Mouse (Mus musculus): ENCODE measurements around the gene Ier5. TPM values are rescaled to one million over a fixed set of nuclear protein-coding genes. Genes with fewer than 3 reads are reported as not detected.

The Ier5 gene
- polyA plus RNA-seq, 1 experiment from 2014 or later, result 17.3 TPM

DNA sequence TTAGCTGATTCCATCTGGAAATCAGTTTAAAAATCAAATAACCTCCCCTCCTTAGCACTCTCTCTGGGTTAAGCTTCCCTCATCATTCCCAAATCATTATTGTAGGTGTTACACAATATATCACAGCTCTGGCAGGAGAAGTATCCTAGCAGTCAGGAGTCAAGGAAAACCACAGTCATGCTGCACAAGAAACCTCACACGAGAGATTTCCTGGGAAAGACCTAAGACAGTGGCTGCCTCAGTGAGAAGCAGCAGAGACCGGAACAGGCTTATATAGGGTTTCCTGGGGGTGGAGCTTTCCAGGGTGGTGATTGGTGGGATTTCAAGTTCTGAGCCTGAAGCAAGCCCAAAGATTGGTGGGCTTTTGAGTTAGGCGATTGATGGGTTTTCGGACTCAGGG, 11.4 kb downstream of the Ier5 start:
- Histone ChIP-seq H3K36me3 (ENCODE audit: control insufficient read depth, insufficient read depth, low read length) (no peaks in the 10 kb centered on the region), H3K4me3 (ENCODE audit: low read depth, low read length) (no peak overlapping the region), H3K4me1 (ENCODE audit: control insufficient read depth, insufficient read depth, low read length) (peaks cover 25% of the 10 kb centered on the region), H3K27ac (ENCODE audit: low read depth, low read length) (no peak overlapping the region), H3K9ac (ENCODE audit: low read length) (no peak overlapping the region), H3K4me2 (ENCODE audit: low read depth) (no peak overlapping the region), H3K27me3 (ENCODE audit: control insufficient read depth, insufficient read depth, low read length) (no peaks in the 10 kb centered on the region), H3K9me3 (ENCODE audit: control insufficient read depth, low read length) (no peaks in the 10 kb centered on the region)
- DNase-seq (ENCODE audit: low spot score) (no peak), ATAC-seq (ENCODE audit: insufficient read depth, low FRiP score, low TSS enrichment) (no peak)
- 96% methylated on average over 4 of the region's 4 CpGs for WGBS

DNA sequence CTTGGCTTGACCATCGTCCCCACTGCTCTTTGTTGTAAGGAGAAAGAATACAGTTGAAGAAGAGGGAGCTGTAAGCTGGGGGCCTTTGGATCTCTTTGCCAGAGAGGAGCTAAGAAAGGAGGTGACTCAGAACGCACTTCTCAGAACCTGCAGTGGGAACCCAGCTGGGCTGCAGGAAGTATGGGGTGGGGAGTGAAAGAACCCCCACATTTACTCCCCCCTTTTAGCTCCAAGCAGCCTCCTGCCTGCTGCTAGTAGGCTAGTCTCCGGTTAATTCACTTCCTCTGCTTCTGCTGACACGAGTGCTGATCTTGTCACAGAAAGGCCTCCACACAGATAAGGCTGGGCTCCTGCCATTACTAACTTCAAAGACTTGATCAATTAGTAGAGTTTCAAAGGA, 12.5 kb downstream of the Ier5 start:
- no peak overlapping the region for H3K9ac ChIP-seq (ENCODE audit: low read length)
- no peak overlapping the region for H3K27ac ChIP-seq (ENCODE audit: low read depth, low read length)
- H3K36me3 ChIP-seq (ENCODE audit: control insufficient read depth, insufficient read depth, low read length), result no peaks in the 10 kb centered on the region
- no peaks in the 10 kb centered on the region for H3K27me3 ChIP-seq (ENCODE audit: control insufficient read depth, insufficient read depth, low read length)
- DNase-seq (ENCODE audit: low spot score) (no peak), ATAC-seq (ENCODE audit: insufficient read depth, low FRiP score, low TSS enrichment) (no peak)
- peaks cover 24% of the 10 kb centered on the region for H3K4me1 ChIP-seq (ENCODE audit: control insufficient read depth, insufficient read depth, low read length)
- no peak overlapping the region for H3K4me3 ChIP-seq (ENCODE audit: low read depth, low read length)
- H3K4me2 ChIP-seq (ENCODE audit: low read depth), result no peak overlapping the region
- 17% methylated on average over 4 of the region's 4 CpGs for WGBS
- H3K9me3 ChIP-seq (ENCODE audit: control insufficient read depth, low read length), result no peaks in the 10 kb centered on the region

GRCm38 (mm10) chr1:155086416-155086815, 13.0 kb downstream of the Ier5 start:
- Histone ChIP-seq H3K9ac (ENCODE audit: low read length) (no peak overlapping the region), H3K4me2 (ENCODE audit: low read depth) (no peak overlapping the region), H3K27ac (ENCODE audit: low read depth, low read length) (no peak overlapping the region), H3K36me3 (ENCODE audit: control insufficient read depth, insufficient read depth, low read length) (no peaks in the 10 kb centered on the region), H3K27me3 (ENCODE audit: control insufficient read depth, insufficient read depth, low read length) (no peaks in the 10 kb centered on the region), H3K4me1 (ENCODE audit: control insufficient read depth, insufficient read depth, low read length) (peaks cover 27% of the 10 kb centered on the region), H3K4me3 (ENCODE audit: low read depth, low read length) (no peak overlapping the region), H3K9me3 (ENCODE audit: control insufficient read depth, low read length) (no peaks in the 10 kb centered on the region)
- ATAC-seq (ENCODE audit: insufficient read depth, low FRiP score, low TSS enrichment) (no peak), DNase-seq (ENCODE audit: low spot score) (peak; percentile 36)
- WGBS, result 11% methylated on average over 7 of the region's 7 CpGs

GRCm38 (mm10) chr1:155084839-155085238, 14.6 kb downstream of the Ier5 start:
- no peak overlapping the region for H3K9ac ChIP-seq (ENCODE audit: low read length)
- H3K27me3 ChIP-seq (ENCODE audit: control insufficient read depth, insufficient read depth, low read length), result no peaks in the 10 kb centered on the region
- H3K4me3 ChIP-seq (ENCODE audit: low read depth, low read length), result no peak overlapping the region
- H3K9me3 ChIP-seq (ENCODE audit: control insufficient read depth, low read length), result no peaks in the 10 kb centered on the region
- 41% methylated on average over 8 of the region's 8 CpGs for WGBS
- H3K4me1 ChIP-seq (ENCODE audit: control insufficient read depth, insufficient read depth, low read length), result peaks cover 30% of the 10 kb centered on the region
- no peaks in the 10 kb centered on the region for H3K36me3 ChIP-seq (ENCODE audit: control insufficient read depth, insufficient read depth, low read length)
- ATAC-seq (ENCODE audit: insufficient read depth, low FRiP score, low TSS enrichment) (no peak), DNase-seq (ENCODE audit: low spot score) (no peak)
- H3K27ac ChIP-seq (ENCODE audit: low read depth, low read length), result no peak overlapping the region
- peak overlapping the region; percentile 5; the same call in 1 of the 2 replicates for H3K4me2 ChIP-seq (ENCODE audit: low read depth)

DNA sequence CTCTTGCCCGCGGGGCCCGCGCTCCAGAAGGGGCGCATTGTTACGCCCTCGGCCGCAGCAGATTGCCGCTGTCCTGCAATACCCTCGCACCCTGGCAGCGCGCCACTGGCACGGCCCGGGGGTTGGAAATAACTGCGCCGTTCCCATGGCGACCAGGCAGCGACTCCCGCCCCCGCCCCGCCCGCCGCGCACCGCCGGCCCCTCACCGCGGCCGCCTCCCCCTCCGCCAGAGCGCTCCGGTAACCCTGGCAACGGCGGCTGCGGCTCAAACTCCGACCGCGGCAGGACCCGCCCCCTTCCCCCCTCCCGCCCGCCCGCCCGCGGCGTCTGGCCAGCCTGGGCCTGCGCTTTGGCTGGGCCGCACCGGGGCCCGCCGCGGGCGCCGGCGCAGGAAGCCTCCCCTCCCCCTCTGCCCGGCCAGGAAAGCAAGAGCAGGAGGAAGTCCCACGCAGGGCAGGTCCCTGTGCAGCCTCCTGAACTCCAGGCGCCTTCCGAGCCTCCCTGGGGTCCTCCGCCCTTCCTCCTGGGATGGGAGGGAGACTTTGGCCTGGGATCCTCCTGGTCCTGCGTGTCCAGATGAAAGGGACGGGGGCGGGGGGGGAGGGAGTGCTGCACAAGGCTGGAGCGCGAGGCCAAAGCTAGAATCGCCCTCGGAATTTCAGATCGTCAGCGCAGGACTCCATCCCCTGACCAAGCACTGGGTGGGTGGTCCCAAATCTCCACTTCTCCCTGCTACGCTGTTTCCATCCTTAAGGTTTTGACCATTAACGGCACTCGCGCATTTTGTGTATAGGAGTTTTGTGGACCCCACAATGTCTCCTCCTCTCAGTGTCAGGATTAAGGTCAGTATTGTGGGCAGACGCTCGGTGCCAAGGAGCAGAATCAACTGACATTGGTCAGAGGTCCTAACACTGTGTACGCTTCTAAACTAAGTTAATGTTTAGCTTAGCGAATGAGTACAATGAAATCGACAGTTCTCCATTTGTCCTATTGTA, 15.9 kb downstream of the Ier5 start:
- Histone ChIP-seq H3K36me3 (ENCODE audit: control insufficient read depth, insufficient read depth, low read length) (no peaks in the 10 kb centered on the region), H3K27ac (ENCODE audit: low read depth, low read length) (peak overlapping the region; percentile 99), H3K4me3 (ENCODE audit: low read depth, low read length) (peak overlapping the region; percentile 35), H3K27me3 (ENCODE audit: control insufficient read depth, insufficient read depth, low read length) (no peaks in the 10 kb centered on the region), H3K4me2 (ENCODE audit: low read depth) (peak overlapping the region; percentile 54), H3K9me3 (ENCODE audit: control insufficient read depth, low read length) (no peaks in the 10 kb centered on the region), H3K4me1 (ENCODE audit: control insufficient read depth, insufficient read depth, low read length) (peaks cover 32% of the 10 kb centered on the region), H3K9ac (ENCODE audit: low read length) (peak overlapping the region; percentile 74)
- ATAC-seq (ENCODE audit: insufficient read depth, low FRiP score, low TSS enrichment), result peak; percentile 95
- peak; percentile 94 for DNase-seq (ENCODE audit: low spot score)
- under 1% methylated on average over 38 of the region's 77 CpGs for WGBS

- no peaks in the 10 kb centered on the region for H3K36me3 ChIP-seq (ENCODE audit: control insufficient read depth, insufficient read depth, low read length)
- under 1% methylated on average over 15 of the region's 18 CpGs for WGBS
- ATAC-seq (ENCODE audit: insufficient read depth, low FRiP score, low TSS enrichment) (peak; percentile 81), DNase-seq (ENCODE audit: low spot score) (peak; percentile 86)
- peak overlapping the region; percentile 99 for H3K27ac ChIP-seq (ENCODE audit: low read depth, low read length)
- no peaks in the 10 kb centered on the region for H3K9me3 ChIP-seq (ENCODE audit: control insufficient read depth, low read length)
- peak overlapping the region; percentile 54 for H3K4me2 ChIP-seq (ENCODE audit: low read depth)
- H3K4me3 ChIP-seq (ENCODE audit: low read depth, low read length), result peak overlapping the region; percentile 35
- no peaks in the 10 kb centered on the region for H3K27me3 ChIP-seq (ENCODE audit: control insufficient read depth, insufficient read depth, low read length)
- peaks cover 35% of the 10 kb centered on the region for H3K4me1 ChIP-seq (ENCODE audit: control insufficient read depth, insufficient read depth, low read length)
- peak overlapping the region; percentile 74 for H3K9ac ChIP-seq (ENCODE audit: low read length)
Observed at GRCm38 (mm10) chr1:155082965-155083268, 16.5 kb downstream of the Ier5 start.

- Histone ChIP-seq H3K36me3 (ENCODE audit: control insufficient read depth, insufficient read depth, low read length) (no peaks in the 10 kb centered on the region), H3K9ac (ENCODE audit: low read length) (peak overlapping the region; percentile 74), H3K27me3 (ENCODE audit: control insufficient read depth, insufficient read depth, low read length) (no peaks in the 10 kb centered on the region), H3K4me1 (ENCODE audit: control insufficient read depth, insufficient read depth, low read length) (peaks cover 40% of the 10 kb centered on the region), H3K27ac (ENCODE audit: low read depth, low read length) (peak overlapping the region; percentile 99), H3K4me2 (ENCODE audit: low read depth) (peak overlapping the region; percentile 54), H3K4me3 (ENCODE audit: low read depth, low read length) (no peak overlapping the region), H3K9me3 (ENCODE audit: control insufficient read depth, low read length) (no peaks in the 10 kb centered on the region)
- DNase-seq (ENCODE audit: low spot score) (no peak), ATAC-seq (ENCODE audit: insufficient read depth, low FRiP score, low TSS enrichment) (no peak)
- WGBS, result 5% methylated on average over 11 of the region's 11 CpGs
Observed at GRCm38 (mm10) chr1:155082158-155082964, 17.1 kb downstream of the Ier5 start.

- Histone ChIP-seq H3K36me3 (ENCODE audit: control insufficient read depth, insufficient read depth, low read length) (no peaks in the 10 kb centered on the region), H3K27ac (ENCODE audit: low read depth, low read length) (peak overlapping the region; percentile 42; the same call in 1 of the 2 replicates), H3K4me3 (ENCODE audit: low read depth, low read length) (no peak overlapping the region), H3K4me1 (ENCODE audit: control insufficient read depth, insufficient read depth, low read length) (peaks cover 33% of the 10 kb centered on the region), H3K27me3 (ENCODE audit: control insufficient read depth, insufficient read depth, low read length) (no peaks in the 10 kb centered on the region), H3K4me2 (ENCODE audit: low read depth) (no peak overlapping the region), H3K9me3 (ENCODE audit: control insufficient read depth, low read length) (no peaks in the 10 kb centered on the region), H3K9ac (ENCODE audit: low read length) (no peak overlapping the region; the same call in 1 of the 2 replicates)
- DNase-seq (ENCODE audit: low spot score) (no peak), ATAC-seq (ENCODE audit: insufficient read depth, low FRiP score, low TSS enrichment) (peak; percentile 26; the same call in 1 of the 2 replicates)
- WGBS, result 46% methylated on average over 3 of the region's 3 CpGs
Observed at GRCm38 (mm10) chr1:155077675-155078074, 21.8 kb downstream of the Ier5 start.

Data from neural tube, embryonic 11.5 days (tissue).